Mouse (Mus musculus): ENCODE results near the gene Il27. TPM values are rescaled to one million over a fixed set of nuclear protein-coding genes. Genes with fewer than 3 reads are reported as not detected.

Il27 gene
- polyA plus RNA-seq, 1 experiment from 2014 or later = not detected

- H3K9ac ChIP-seq = peak within 1 kb of the TSS; percentile 87
- H3K4me1 ChIP-seq = peaks cover 11% of the 10 kb centered on the region
- no peaks in the 10 kb centered on the region for H3K9me3 ChIP-seq
- under 1% methylated on average over 46 of the region's 46 CpGs for WGBS
- H3K4me3 ChIP-seq = peak within 1 kb of the TSS; percentile 99
- peak within 1 kb of the TSS; percentile 71 for H3K4me2 ChIP-seq
- no peaks in the 10 kb centered on the region for H3K27me3 ChIP-seq (replicated peaks)
- peak; percentile 96 for ATAC-seq (replicated peaks)
- peak within 1 kb of the TSS; percentile 85 for H3K27ac ChIP-seq
- H3K36me3 ChIP-seq (replicated peaks) = peaks cover 27% of the 10 kb centered on the region
Measured at GRCm38 (mm10) chr7:126566094-126566765, 28.5 kb downstream of the Il27 start, which contains the start of gene Eif3c. Gene Eif3c, minus strand, starts transcription at chr7:126566411.

- peak; percentile 46 for ATAC-seq (replicated peaks)
Measured at GRCm38 (mm10) chr7:126565693-126566092, 29.0 kb downstream of the Il27 start.

GRCm38 (mm10) chr7:126556635-126557034, 38.1 kb downstream of the Il27 start:
- Histone ChIP-seq H3K4me1 (no peaks in the 10 kb centered on the region), H3K9ac (no peak overlapping the region), H3K27me3 (replicated peaks) (no peaks in the 10 kb centered on the region), H3K27ac (no peak overlapping the region), H3K36me3 (replicated peaks) (peaks cover 85% of the 10 kb centered on the region), H3K4me2 (no peak overlapping the region), H3K9me3 (no peaks in the 10 kb centered on the region), H3K4me3 (no peak overlapping the region)
- 95% methylated on average over 5 of the region's 5 CpGs for WGBS
- no peak for ATAC-seq (replicated peaks)

More at GRCm38 (mm10) chr7:126565693-126566092, 29.0 kb downstream of the Il27 start:
- peak overlapping the region; percentile 71 for H3K4me2 ChIP-seq
- H3K4me1 ChIP-seq = peaks cover 11% of the 10 kb centered on the region
- H3K9me3 ChIP-seq = no peaks in the 10 kb centered on the region
- WGBS = 1% methylated on average over 28 of the region's 28 CpGs
- peaks cover 32% of the 10 kb centered on the region for H3K36me3 ChIP-seq (replicated peaks)
- peak overlapping the region; percentile 85 for H3K27ac ChIP-seq
- H3K9ac ChIP-seq = peak overlapping the region; percentile 87
- no peaks in the 10 kb centered on the region for H3K27me3 ChIP-seq (replicated peaks)
- peak overlapping the region; percentile 99 for H3K4me3 ChIP-seq

GRCm38 (mm10) chr7:126554796-126555195, 39.9 kb downstream of the Il27 start:
- no peak for ATAC-seq (replicated peaks)
- no peak overlapping the region for H3K9ac ChIP-seq
- H3K36me3 ChIP-seq (replicated peaks) = peaks cover 88% of the 10 kb centered on the region

GRCm38 (mm10) chr7:126545631-126546030, 49.1 kb downstream of the Il27 start:
- H3K27me3 ChIP-seq (replicated peaks) = no peaks in the 10 kb centered on the region
- 90% methylated on average over 2 of the region's 2 CpGs for WGBS
- H3K36me3 ChIP-seq (replicated peaks) = peaks cover 51% of the 10 kb centered on the region
- no peak for ATAC-seq (replicated peaks)
- no peaks in the 10 kb centered on the region for H3K9me3 ChIP-seq
- no peak overlapping the region for H3K9ac ChIP-seq
- no peak overlapping the region for H3K4me2 ChIP-seq
- H3K4me1 ChIP-seq = no peaks in the 10 kb centered on the region
- no peak overlapping the region for H3K4me3 ChIP-seq
- H3K27ac ChIP-seq = no peak overlapping the region

More at GRCm38 (mm10) chr7:126554796-126555195, 39.9 kb downstream of the Il27 start:
- H3K4me2 ChIP-seq = no peak overlapping the region
- 100% methylated on average over 1 of the region's 1 CpGs for WGBS
- no peaks in the 10 kb centered on the region for H3K9me3 ChIP-seq
- H3K4me3 ChIP-seq = no peak overlapping the region
- H3K27ac ChIP-seq = no peak overlapping the region
- H3K27me3 ChIP-seq (replicated peaks) = no peaks in the 10 kb centered on the region
- H3K4me1 ChIP-seq = no peaks in the 10 kb centered on the region

- Histone ChIP-seq H3K4me2 (no peak overlapping the region), H3K9ac (no peak overlapping the region), H3K27ac (no peak overlapping the region), H3K27me3 (replicated peaks) (peaks cover 6% of the 10 kb centered on the region; the same call in 1 of the 2 replicates), H3K4me1 (no peaks in the 10 kb centered on the region), H3K36me3 (replicated peaks) (peaks cover 14% of the 10 kb centered on the region; the same call in 1 of the 2 replicates), H3K9me3 (no peaks in the 10 kb centered on the region), H3K4me3 (no peak overlapping the region)
- ATAC-seq (replicated peaks) = no peak
- WGBS = 91% methylated on average over 1 of the region's 1 CpGs
Measured at GRCm38 (mm10) chr7:126541661-126542060, 53.1 kb downstream of the Il27 start.

Small RNA genes lying within 50 kb of the gene (microRNA-seq; reads per million reads assigned to microRNA genes)
- 1.1 reads per million for gene Mir7059

Other genes with a start within 250 kb of the Il27 start
- 1.1 and 1.4 TPM in 2 replicates for gene Lat, start 225.4 kb downstream of the Il27 start, polyA plus RNA-seq (2015; fragmentation: Nextera tagmentation; extraction: Ambion mirVana)
- 95.4 and 96.0 TPM in 2 replicates for gene Spns1, start 217.5 kb downstream of the Il27 start, polyA plus RNA-seq (2015; fragmentation: Nextera tagmentation; extraction: Ambion mirVana)
- gene Nfatc2ip, start 198.2 kb downstream of the Il27 start, polyA plus RNA-seq (2015; fragmentation: Nextera tagmentation; extraction: Ambion mirVana) = 2.2 and 2.6 TPM in 2 replicates
- gene Cd19, start 180.1 kb downstream of the Il27 start, polyA plus RNA-seq (2015; fragmentation: Nextera tagmentation; extraction: Ambion mirVana) = 0.31 TPM in 1 of 2 replicates, not detected in the other
- gene Rabep2, start 166.2 kb downstream of the Il27 start, polyA plus RNA-seq (2015; fragmentation: Nextera tagmentation; extraction: Ambion mirVana) = 26.0 and 28.7 TPM in 2 replicates
- gene Atp2a1, start 131.8 kb downstream of the Il27 start, polyA plus RNA-seq (2015; fragmentation: Nextera tagmentation; extraction: Ambion mirVana) = 0.34 and 0.58 TPM in 2 replicates
- gene Sh2b1, start 119.5 kb downstream of the Il27 start, polyA plus RNA-seq (2015; fragmentation: Nextera tagmentation; extraction: Ambion mirVana) = 84.3 and 87.0 TPM in 2 replicates
- 133 and 137 TPM in 2 replicates for gene Tufm, start 107.6 kb downstream of the Il27 start, polyA plus RNA-seq (2015; fragmentation: Nextera tagmentation; extraction: Ambion mirVana)
- 75.9 and 83.6 TPM in 2 replicates for gene Atxn2l, start 91.5 kb downstream of the Il27 start, polyA plus RNA-seq (2015; fragmentation: Nextera tagmentation; extraction: Ambion mirVana)
- gene Eif3c, start 28.5 kb downstream of the Il27 start, polyA plus RNA-seq (2015; fragmentation: Nextera tagmentation; extraction: Ambion mirVana) = 173 and 186 TPM in 2 replicates
- 0.32 and 0.38 TPM in 2 replicates for gene Apobr, start 10.0 kb downstream of the Il27 start, polyA plus RNA-seq (2015; fragmentation: Nextera tagmentation; extraction: Ambion mirVana)
- 34.1 and 35.6 TPM in 2 replicates for gene Cln3, start 9.1 kb downstream of the Il27 start, polyA plus RNA-seq (2015; fragmentation: Nextera tagmentation; extraction: Ambion mirVana)
- gene Nupr1, start 35.9 kb upstream of the Il27 start, polyA plus RNA-seq (2015; fragmentation: Nextera tagmentation; extraction: Ambion mirVana) = 11.5 and 13.0 TPM in 2 replicates
- gene Sgf29, start 54.4 kb upstream of the Il27 start, polyA plus RNA-seq (2015; fragmentation: Nextera tagmentation; extraction: Ambion mirVana) = 62.3 and 72.4 TPM in 2 replicates
- gene Sult1a1, start 81.5 kb upstream of the Il27 start, polyA plus RNA-seq (2015; fragmentation: Nextera tagmentation; extraction: Ambion mirVana) = 8.3 and 8.9 TPM in 2 replicates
- 116 and 126 TPM in 2 replicates for gene Bola2, start 100.5 kb upstream of the Il27 start, polyA plus RNA-seq (2015; fragmentation: Nextera tagmentation; extraction: Ambion mirVana)
- 18.3 and 20.9 TPM in 2 replicates for gene Slx1b, start 100.8 kb upstream of the Il27 start, polyA plus RNA-seq (2015; fragmentation: Nextera tagmentation; extraction: Ambion mirVana)
- gene Coro1a, start 112.8 kb upstream of the Il27 start, polyA plus RNA-seq (2015; fragmentation: Nextera tagmentation; extraction: Ambion mirVana) = 119 and 127 TPM in 2 replicates
- 110 and 111 TPM in 2 replicates for gene Mapk3, start 164.7 kb upstream of the Il27 start, polyA plus RNA-seq (2015; fragmentation: Nextera tagmentation; extraction: Ambion mirVana)
- 2.2 and 2.3 TPM in 2 replicates for gene Gdpd3, start 171.4 kb upstream of the Il27 start, polyA plus RNA-seq (2015; fragmentation: Nextera tagmentation; extraction: Ambion mirVana)
- 201 and 224 TPM in 2 replicates for gene Ypel3, start 182.0 kb upstream of the Il27 start, polyA plus RNA-seq (2015; fragmentation: Nextera tagmentation; extraction: Ambion mirVana)
- 0.37 and 0.57 TPM in 2 replicates for gene Tbx6, start 186.5 kb upstream of the Il27 start, polyA plus RNA-seq (2015; fragmentation: Nextera tagmentation; extraction: Ambion mirVana)
- gene Ppp4c, start 197.6 kb upstream of the Il27 start, polyA plus RNA-seq (2015; fragmentation: Nextera tagmentation; extraction: Ambion mirVana) = 191 and 192 TPM in 2 replicates
- 60.4 and 65.4 TPM in 2 replicates for gene Fam57b, start 202.7 kb upstream of the Il27 start, polyA plus RNA-seq (2015; fragmentation: Nextera tagmentation; extraction: Ambion mirVana)
- not detected in 2 replicates for gene 4930451I11Rik, start 236.7 kb upstream of the Il27 start, polyA plus RNA-seq (2015; fragmentation: Nextera tagmentation; extraction: Ambion mirVana)

All from midbrain, embryonic 15.5 days (tissue).